Mouse (Mus musculus) bone marrow macrophage, adult 2 months (primary cell): Measurements from ENCODE around the gene Pla2g4e. TPM values are rescaled to one million over a fixed set of nuclear protein-coding genes. Genes with fewer than 3 reads are reported as not detected.

Source experiments
- H3K27ac ChIP-seq: 2 replicates; pipeline ENCODE4 v1.5.1; 2012; ENCODE audit warnings: low read depth, low read length; ENCODE audit not compliant: insufficient read depth
- H3K4me1 ChIP-seq: 2 replicates; pipeline ENCODE4 v1.6.1; 2012; ENCODE audit warnings: low read length; ENCODE audit not compliant: control insufficient read depth, insufficient read depth
- H3K4me3 ChIP-seq: 2 replicates; pipeline ENCODE4 v1.5.1; 2012; ENCODE audit warnings: mild to moderate bottlenecking, low read length, moderate library complexity; ENCODE audit not compliant: insufficient read depth
- CTCF ChIP-seq: IDR thresholded peaks from 2 replicates; pipeline ENCODE4 v1.5.1; 2012; ENCODE audit warnings: low read depth, mild to moderate bottlenecking, low read length, moderate library complexity
- POLR2A ChIP-seq: IDR thresholded peaks from 2 replicates; pipeline ENCODE4 v1.6.1; 2012; ENCODE audit warnings: mild to moderate bottlenecking, low read depth, low read length, borderline replicate concordance
- polyA plus RNA-seq: library from polyadenylated mRNA; stranded (reverse); fragments of >200 nt; gene quantifications from 2 replicates; pipeline ENCODE4 v1.2.4, GENCODE M21; 2012; ENCODE audit not compliant: missing spikeins, insufficient read depth, insufficient read length

Pla2g4e gene
- polyA plus RNA-seq, 1 experiment: not detected

- H3K27ac ChIP-seq: no peak overlapping the region
Measured at GRCm38 (mm10) chr2:120237784-120238183, 7.4 kb downstream of the Pla2g4e start.

DNA sequence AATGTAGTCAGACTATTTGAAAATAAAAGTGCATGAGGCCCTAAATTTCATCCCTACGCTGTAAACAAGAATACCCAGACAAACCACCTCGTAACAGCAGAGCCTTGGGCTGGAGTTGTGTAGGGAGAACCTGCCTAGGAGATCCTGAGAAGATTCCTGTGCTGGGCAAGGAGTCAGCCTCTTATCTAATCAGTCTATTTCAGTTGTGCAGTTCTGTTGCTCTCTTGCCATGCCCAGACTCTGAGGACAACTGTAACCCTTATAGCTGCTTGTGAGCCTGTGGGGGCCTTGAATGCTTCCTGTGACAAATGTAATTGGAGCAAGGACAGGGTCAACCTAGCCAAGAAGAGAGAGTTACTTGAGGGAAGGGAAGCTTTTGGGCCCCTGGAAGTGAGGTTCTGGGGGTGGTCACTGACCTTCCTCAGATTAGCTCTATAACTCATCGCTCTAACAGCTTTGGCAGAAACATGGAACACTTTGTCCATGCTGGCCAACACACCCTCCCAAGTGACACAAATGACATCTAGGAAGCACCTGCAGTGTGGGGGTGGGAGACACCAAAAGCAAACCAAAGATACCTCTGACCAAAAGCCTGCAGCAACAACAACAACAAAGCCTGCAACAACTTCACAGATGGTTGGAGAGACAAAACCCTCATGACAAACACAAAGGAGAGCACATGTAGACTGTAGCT, 9.0 kb downstream of the Pla2g4e start:
- Histone ChIP-seq H3K27ac (no peak overlapping the region), H3K4me1 (no peaks in the 10 kb centered on the region), H3K4me3 (no peak overlapping the region)
- TF ChIP-seq CTCF (no peak), POLR2A (no peak)

More at GRCm38 (mm10) chr2:120237784-120238183, 7.4 kb downstream of the Pla2g4e start:
- H3K4me1 ChIP-seq: no peaks in the 10 kb centered on the region
- no peak for TF ChIP-seq CTCF
- TF ChIP-seq POLR2A: no peak
- no peak overlapping the region for H3K4me3 ChIP-seq

DNA sequence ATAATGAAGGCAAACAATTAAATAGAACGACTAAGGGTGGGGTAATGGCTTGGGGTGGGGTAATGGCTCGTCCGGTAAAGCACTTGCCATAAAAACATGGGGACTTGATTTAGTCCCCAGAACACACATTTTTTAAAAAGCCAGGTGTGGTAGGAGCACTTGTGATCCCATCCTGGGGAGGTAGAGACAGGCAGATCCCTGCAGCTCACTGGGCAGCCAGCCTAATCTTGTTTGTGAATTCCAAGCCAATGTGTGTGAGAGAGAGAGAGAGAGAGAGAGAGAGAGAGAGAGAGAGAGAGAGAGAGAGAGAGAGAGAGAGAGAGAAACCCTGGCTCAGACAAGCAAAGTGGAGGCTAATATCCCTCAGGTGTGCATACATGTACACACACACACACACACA, 9.8 kb downstream of the Pla2g4e start:
- H3K4me1 ChIP-seq: no peaks in the 10 kb centered on the region
- H3K4me3 ChIP-seq: no peak overlapping the region
- no peak overlapping the region for H3K27ac ChIP-seq
- TF ChIP-seq POLR2A: no peak
- TF ChIP-seq CTCF: no peak

- no peak for TF ChIP-seq CTCF
- TF ChIP-seq POLR2A: no peak
Measured at GRCm38 (mm10) chr2:120231642-120232041, 13.5 kb downstream of the Pla2g4e start.

GRCm38 (mm10) chr2:120214600-120214999, 30.5 kb downstream of the Pla2g4e start:
- no peak overlapping the region for H3K27ac ChIP-seq
- TF ChIP-seq POLR2A (no peak), CTCF (no peak)

More at GRCm38 (mm10) chr2:120231642-120232041, 13.5 kb downstream of the Pla2g4e start:
- Histone ChIP-seq H3K4me1 (no peaks in the 10 kb centered on the region), H3K27ac (no peak overlapping the region), H3K4me3 (no peak overlapping the region)

DNA sequence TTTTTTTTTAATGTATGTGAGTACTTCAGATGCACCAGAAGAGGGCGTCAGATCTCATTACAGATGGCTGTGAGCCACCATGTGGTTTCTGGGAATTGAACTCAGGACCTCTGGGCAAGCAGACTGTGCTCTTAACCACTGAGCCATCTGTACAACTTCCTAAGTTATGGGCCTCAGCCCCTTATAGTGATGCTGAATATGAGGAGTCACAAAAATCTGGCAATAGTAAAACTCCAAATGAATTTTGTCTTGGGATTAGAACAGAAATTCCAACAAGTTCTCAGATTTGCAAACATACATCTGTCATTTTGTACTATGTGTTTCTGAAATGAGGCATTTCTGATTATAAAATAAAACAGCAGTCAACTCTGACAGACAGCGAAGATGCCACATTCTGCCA, 33.7 kb downstream of the Pla2g4e start:
- Histone ChIP-seq H3K4me3 (no peak overlapping the region), H3K27ac (no peak overlapping the region), H3K4me1 (no peaks in the 10 kb centered on the region)
- TF ChIP-seq CTCF (no peak), POLR2A (no peak)

More at GRCm38 (mm10) chr2:120214600-120214999, 30.5 kb downstream of the Pla2g4e start:
- Histone ChIP-seq H3K4me1 (no peaks in the 10 kb centered on the region), H3K4me3 (no peak overlapping the region)

DNA sequence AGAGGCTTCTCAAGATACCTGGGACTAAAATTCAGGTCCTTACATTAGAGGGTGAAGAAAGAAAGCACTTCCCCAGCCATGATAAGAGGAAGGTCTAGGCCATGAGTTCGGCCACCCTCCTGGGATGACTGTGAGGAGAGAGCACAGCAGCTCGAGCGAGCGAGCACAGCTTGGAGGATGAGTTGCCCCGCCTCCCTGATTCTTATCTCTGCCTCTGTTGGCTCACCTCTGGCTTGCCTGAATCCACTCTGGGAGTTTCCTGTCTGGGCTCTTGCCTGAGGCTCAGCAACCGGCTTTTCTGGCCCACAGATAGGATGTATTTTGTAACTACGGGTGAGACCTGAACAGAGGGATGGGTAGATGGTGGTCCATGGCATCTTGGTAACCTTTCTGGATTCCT, 37.2 kb downstream of the Pla2g4e start:
- H3K27ac ChIP-seq: no peak overlapping the region
- no peak for TF ChIP-seq POLR2A
- no peak for TF ChIP-seq CTCF
- no peak overlapping the region for H3K4me3 ChIP-seq
- no peaks in the 10 kb centered on the region for H3K4me1 ChIP-seq

DNA sequence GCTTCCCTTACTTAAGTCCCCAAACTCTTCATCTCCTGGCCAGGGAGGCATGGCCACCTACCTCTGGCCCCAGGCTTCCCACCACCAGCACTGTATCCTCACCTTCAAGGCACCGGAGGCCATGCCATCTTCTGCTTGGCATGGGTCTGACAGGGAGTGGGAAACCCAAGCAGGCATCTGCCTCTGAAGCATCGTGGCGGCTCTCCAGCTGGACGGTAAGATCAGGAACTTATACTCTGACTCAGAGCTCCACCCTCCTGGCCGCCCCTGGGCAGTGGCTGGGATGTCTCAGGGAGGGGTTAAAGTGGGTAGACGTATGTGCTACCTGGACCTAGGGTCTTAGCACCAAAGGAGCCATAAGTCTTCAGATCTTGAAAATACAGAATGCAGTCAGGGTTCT, 38.1 kb downstream of the Pla2g4e start:
- TF ChIP-seq POLR2A: no peak
- no peak for TF ChIP-seq CTCF
- H3K4me1 ChIP-seq: no peaks in the 10 kb centered on the region
- no peak overlapping the region for H3K27ac ChIP-seq
- no peak overlapping the region for H3K4me3 ChIP-seq

DNA sequence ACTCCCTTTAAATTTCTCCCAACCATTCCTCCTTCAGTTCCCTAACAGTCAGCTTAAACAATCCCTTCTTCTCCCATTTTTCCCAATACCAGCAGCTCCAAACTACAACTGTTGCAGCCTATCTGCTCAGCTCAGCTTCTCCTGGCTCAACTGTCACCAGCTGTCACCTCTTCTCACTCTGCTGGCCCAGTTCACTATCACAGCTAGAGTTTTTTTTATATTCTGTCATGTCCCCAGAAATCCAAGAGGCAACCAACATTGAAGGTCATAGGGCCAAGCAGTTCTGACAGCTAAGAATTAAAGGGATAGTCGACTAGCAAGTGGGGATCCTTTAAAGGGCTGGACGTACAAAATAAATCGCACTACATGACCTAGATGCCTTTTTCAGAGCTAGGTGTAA, 41.4 kb downstream of the Pla2g4e start:
- no peak for TF ChIP-seq CTCF
- TF ChIP-seq POLR2A: no peak

DNA sequence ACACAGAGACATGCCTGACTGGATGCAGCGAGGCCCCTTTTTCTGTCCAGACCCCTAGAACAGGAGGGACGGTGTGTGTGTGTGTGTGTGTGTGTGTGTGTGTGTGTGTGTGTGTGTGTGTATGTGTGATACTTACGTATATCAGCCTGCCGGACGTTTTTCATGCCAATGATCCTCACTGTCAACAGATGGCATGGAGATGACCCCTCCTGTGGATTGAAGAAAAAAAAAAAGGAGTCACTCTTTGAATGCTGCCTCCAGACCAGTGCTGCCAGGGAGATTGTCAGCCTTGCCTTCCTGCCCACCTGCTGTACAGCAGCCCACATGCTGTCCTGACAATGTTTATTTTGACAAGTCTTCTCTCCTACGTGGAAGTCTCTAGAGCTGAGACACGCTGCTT, 45.1 kb downstream of the Pla2g4e start:
- Histone ChIP-seq H3K4me1 (no peaks in the 10 kb centered on the region), H3K4me3 (no peak overlapping the region), H3K27ac (no peak overlapping the region)
- TF ChIP-seq CTCF (no peak), POLR2A (no peak)

More for the DNA sequence above, 41.4 kb downstream of the Pla2g4e start:
- H3K4me3 ChIP-seq: no peak overlapping the region
- H3K27ac ChIP-seq: no peak overlapping the region
- H3K4me1 ChIP-seq: no peaks in the 10 kb centered on the region

GRCm38 (mm10) chr2:120188174-120188573, 57.0 kb downstream of the Pla2g4e start:
- H3K4me3 ChIP-seq: no peak overlapping the region

More at GRCm38 (mm10) chr2:120188174-120188573, 57.0 kb downstream of the Pla2g4e start:
- TF ChIP-seq CTCF (no peak), POLR2A (no peak)
- H3K27ac ChIP-seq: no peak overlapping the region
- H3K4me1 ChIP-seq: no peaks in the 10 kb centered on the region
